Mouse (Mus musculus): ENCODE data around the gene Hnrnpul1.

- TF ChIP-seq POLR2A (IDR thresholded peaks at IDR 0.05; ENCODE audit: borderline replicate concordance, extremely low read depth, insufficient read depth, insufficient read length, poor library complexity, severe bottlenecking) (no peak), CTCF (IDR thresholded peaks at IDR 0.05; ENCODE audit: borderline replicate concordance, extremely low read depth, insufficient read depth, insufficient read length) (no peak)
These were observed 49.7 kb downstream of the Hnrnpul1 start for GRCm38 (mm10) chr7:25704716-25705364.

Measured in brain, embryonic 14.5 days (tissue).